Mouse (Mus musculus): ENCODE results near the gene Clint1. TPM values are rescaled to one million over a fixed set of nuclear protein-coding genes. Genes with fewer than 3 reads are reported as not detected.

The Clint1 gene
- total and polyA plus RNA-seq, 2 experiments from 2014 or later: 27.6 to 34.5 TPM

- Histone ChIP-seq H3K27ac (ENCODE audit: low read depth, low read length) (no peak overlapping the region), H3K9me3 (ENCODE audit: low read length) (no peaks in the 10 kb centered on the region), H3K9ac (replicated peaks; ENCODE audit: low read length, poor library complexity, severe bottlenecking) (no peak overlapping the region), H3K4me1 (ENCODE audit: insufficient read depth, low read length) (no peaks in the 10 kb centered on the region), H3K36me3 (ENCODE audit: insufficient read depth, low read length) (no peaks in the 10 kb centered on the region), H3K27me3 (ENCODE audit: insufficient read depth, low read length) (no peaks in the 10 kb centered on the region), H3K4me3 (ENCODE audit: low read depth, low read length) (no peak overlapping the region), H3K4me2 (ENCODE audit: low read depth, low read length, poor library complexity, severe bottlenecking) (no peak overlapping the region)
- TF ChIP-seq CTCF (IDR thresholded peaks at IDR 0.05): no peak
- no peak for DNase-seq (ENCODE audit: low spot score)
- no peak for ATAC-seq (ENCODE audit: low FRiP score)
- WGBS: 88% methylated on average over 5 of the region's 5 CpGs
Observed at GRCm38 (mm10) chr11:45837257-45837817, 14.5 kb upstream of the Clint1 start.

GRCm38 (mm10) chr11:45838450-45838849 lies 13.4 kb upstream of the Clint1 start:
- DNase-seq (ENCODE audit: low spot score) (no peak), ATAC-seq (ENCODE audit: low FRiP score) (no peak)
- H3K27me3 ChIP-seq (ENCODE audit: insufficient read depth, low read length): no peaks in the 10 kb centered on the region
- H3K4me3 ChIP-seq (ENCODE audit: low read depth, low read length): no peak overlapping the region
- TF ChIP-seq CTCF (IDR thresholded peaks at IDR 0.05): no peak
- H3K36me3 ChIP-seq (ENCODE audit: insufficient read depth, low read length): no peaks in the 10 kb centered on the region
- no peaks in the 10 kb centered on the region for H3K9me3 ChIP-seq (ENCODE audit: low read length)
- H3K4me2 ChIP-seq (ENCODE audit: low read depth, low read length, poor library complexity, severe bottlenecking): no peak overlapping the region
- H3K4me1 ChIP-seq (ENCODE audit: insufficient read depth, low read length): no peaks in the 10 kb centered on the region
- WGBS: 70% methylated on average over 3 of the region's 3 CpGs
- H3K27ac ChIP-seq (ENCODE audit: low read depth, low read length): no peak overlapping the region
- no peak overlapping the region for H3K9ac ChIP-seq (replicated peaks; ENCODE audit: low read length, poor library complexity, severe bottlenecking)

- no peak for ATAC-seq (ENCODE audit: low FRiP score)
- H3K9ac ChIP-seq (replicated peaks; ENCODE audit: low read length, poor library complexity, severe bottlenecking): no peak overlapping the region
- no peaks in the 10 kb centered on the region for H3K9me3 ChIP-seq (ENCODE audit: low read length)
- H3K27ac ChIP-seq (ENCODE audit: low read depth, low read length): no peak overlapping the region
- 80% methylated on average over 3 of the region's 3 CpGs for WGBS
- no peak overlapping the region for H3K4me2 ChIP-seq (ENCODE audit: low read depth, low read length, poor library complexity, severe bottlenecking)
- H3K36me3 ChIP-seq (ENCODE audit: insufficient read depth, low read length): no peaks in the 10 kb centered on the region
- H3K27me3 ChIP-seq (ENCODE audit: insufficient read depth, low read length): no peaks in the 10 kb centered on the region
- no peak for TF ChIP-seq CTCF (IDR thresholded peaks at IDR 0.05)
- no peak for DNase-seq (ENCODE audit: low spot score)
- no peaks in the 10 kb centered on the region for H3K4me1 ChIP-seq (ENCODE audit: insufficient read depth, low read length)
- no peak overlapping the region for H3K4me3 ChIP-seq (ENCODE audit: low read depth, low read length)
Observed at GRCm38 (mm10) chr11:45840332-45840731, 11.5 kb upstream of the Clint1 start.

GRCm38 (mm10) chr11:45846008-45846407 lies 5.8 kb upstream of the Clint1 start:
- WGBS: 30% methylated on average over 3 of the region's 3 CpGs
- no peaks in the 10 kb centered on the region for H3K4me1 ChIP-seq (ENCODE audit: insufficient read depth, low read length)
- H3K4me2 ChIP-seq (ENCODE audit: low read depth, low read length, poor library complexity, severe bottlenecking): no peak overlapping the region
- ATAC-seq (ENCODE audit: low FRiP score): no peak
- H3K36me3 ChIP-seq (ENCODE audit: insufficient read depth, low read length): no peaks in the 10 kb centered on the region
- no peak for TF ChIP-seq CTCF (IDR thresholded peaks at IDR 0.05)
- no peak for DNase-seq (ENCODE audit: low spot score)
- no peak overlapping the region for H3K4me3 ChIP-seq (ENCODE audit: low read depth, low read length)
- no peaks in the 10 kb centered on the region for H3K27me3 ChIP-seq (ENCODE audit: insufficient read depth, low read length)
- no peaks in the 10 kb centered on the region for H3K9me3 ChIP-seq (ENCODE audit: low read length)
- H3K9ac ChIP-seq (replicated peaks; ENCODE audit: low read length, poor library complexity, severe bottlenecking): no peak overlapping the region
- H3K27ac ChIP-seq (ENCODE audit: low read depth, low read length): no peak overlapping the region

GRCm38 (mm10) chr11:45847548-45847947 lies 4.3 kb upstream of the Clint1 start:
- H3K36me3 ChIP-seq (ENCODE audit: insufficient read depth, low read length): no peaks in the 10 kb centered on the region
- no peak overlapping the region for H3K4me2 ChIP-seq (ENCODE audit: low read depth, low read length, poor library complexity, severe bottlenecking)
- TF ChIP-seq CTCF (IDR thresholded peaks at IDR 0.05): no peak
- H3K4me3 ChIP-seq (ENCODE audit: low read depth, low read length): no peak overlapping the region
- H3K4me1 ChIP-seq (ENCODE audit: insufficient read depth, low read length): no peaks in the 10 kb centered on the region
- no peaks in the 10 kb centered on the region for H3K27me3 ChIP-seq (ENCODE audit: insufficient read depth, low read length)
- DNase-seq (ENCODE audit: low spot score): no peak
- no peak overlapping the region for H3K27ac ChIP-seq (ENCODE audit: low read depth, low read length)
- H3K9me3 ChIP-seq (ENCODE audit: low read length): no peaks in the 10 kb centered on the region
- no peak overlapping the region for H3K9ac ChIP-seq (replicated peaks; ENCODE audit: low read length, poor library complexity, severe bottlenecking)
- WGBS: 82% methylated on average over 7 of the region's 7 CpGs
- no peak for ATAC-seq (ENCODE audit: low FRiP score)

GRCm38 (mm10) chr11:45848253-45848652 lies 3.6 kb upstream of the Clint1 start:
- Histone ChIP-seq H3K9me3 (ENCODE audit: low read length) (no peaks in the 10 kb centered on the region), H3K4me2 (ENCODE audit: low read depth, low read length, poor library complexity, severe bottlenecking) (no peak overlapping the region), H3K27me3 (ENCODE audit: insufficient read depth, low read length) (no peaks in the 10 kb centered on the region), H3K4me3 (ENCODE audit: low read depth, low read length) (no peak overlapping the region), H3K4me1 (ENCODE audit: insufficient read depth, low read length) (0 out of 2 replicates have a peak, but pooled peaks cover 5% of the 10 kb centered on the region), H3K27ac (ENCODE audit: low read depth, low read length) (no peak overlapping the region), H3K36me3 (ENCODE audit: insufficient read depth, low read length) (no peaks in the 10 kb centered on the region), H3K9ac (replicated peaks; ENCODE audit: low read length, poor library complexity, severe bottlenecking) (no peak overlapping the region)
- no peak for ATAC-seq (ENCODE audit: low FRiP score)
- 91% methylated on average over 12 of the region's 12 CpGs for WGBS
- TF ChIP-seq CTCF (IDR thresholded peaks at IDR 0.05): no peak
- no peak for DNase-seq (ENCODE audit: low spot score)

All from midbrain, postnatal 0 days (tissue).